Mouse (Mus musculus): Measurements from ENCODE around the gene Lhx5.

Gene Lhx5

GRCm38 (mm10) chr5:120464321-120464720 lies 32.8 kb downstream of the Lhx5 start:
- peak in 1 of 2 experiments; percentile 59 for DNase-seq (ENCODE audit: low spot score in 2 of 2)

GRCm38 (mm10) chr5:120465062-120465461 lies 33.6 kb downstream of the Lhx5 start:
- DNase-seq (ENCODE audit: low spot score in 2 of 2) = peak in 1 of 2 experiments; percentile 62

- DNase-seq (ENCODE audit: low spot score in 2 of 2) = no peak
Measured at GRCm38 (mm10) chr5:120465860-120466259, 34.4 kb downstream of the Lhx5 start.

- DNase-seq (ENCODE audit: low spot score in 2 of 2) = no peak
Measured at GRCm38 (mm10) chr5:120467026-120467425, 35.5 kb downstream of the Lhx5 start.

GRCm38 (mm10) chr5:120468336-120468735 lies 36.8 kb downstream of the Lhx5 start:
- DNase-seq (ENCODE audit: low spot score in 2 of 2) = no peak

GRCm38 (mm10) chr5:120468830-120469229 lies 37.3 kb downstream of the Lhx5 start:
- DNase-seq (ENCODE audit: low spot score in 2 of 2) = no peak

- no peak for DNase-seq (ENCODE audit: low spot score in 2 of 2)
Measured at GRCm38 (mm10) chr5:120471538-120471937, 40.0 kb downstream of the Lhx5 start.

GRCm38 (mm10) chr5:120472770-120473169 lies 41.3 kb downstream of the Lhx5 start, which contains the start of gene Sdsl:
Gene Sdsl (minus strand): TSS chr5:120472810.
- DNase-seq (ENCODE audit: low spot score in 2 of 2) = no peak

- DNase-seq (ENCODE audit: low spot score in 2 of 2) = no peak
Measured at GRCm38 (mm10) chr5:120473361-120473760, 41.9 kb downstream of the Lhx5 start.

- no peak for DNase-seq (ENCODE audit: low spot score in 2 of 2)
Measured at GRCm38 (mm10) chr5:120475861-120476260, 44.4 kb downstream of the Lhx5 start.

- no peak for DNase-seq (ENCODE audit: low spot score in 2 of 2)
Measured at GRCm38 (mm10) chr5:120476296-120476695, 44.8 kb downstream of the Lhx5 start, which contains the start of gene Sds. Gene Sds (plus strand): TSS chr5:120476526.

- no peak for DNase-seq (ENCODE audit: low spot score in 2 of 2)
Measured at GRCm38 (mm10) chr5:120477993-120478392, 46.5 kb downstream of the Lhx5 start.

- DNase-seq (ENCODE audit: low spot score in 2 of 2) = no peak
Measured at GRCm38 (mm10) chr5:120479538-120479937, 48.0 kb downstream of the Lhx5 start.

GRCm38 (mm10) chr5:120481205-120481604 lies 49.7 kb downstream of the Lhx5 start:
- no peak for DNase-seq (ENCODE audit: low spot score in 2 of 2)

- no peak for DNase-seq (ENCODE audit: low spot score in 2 of 2)
Measured at GRCm38 (mm10) chr5:120483399-120483798, 51.9 kb downstream of the Lhx5 start.

- no peak for DNase-seq (ENCODE audit: low spot score in 2 of 2)
Measured at GRCm38 (mm10) chr5:120487844-120488243, 56.3 kb downstream of the Lhx5 start.

GRCm38 (mm10) chr5:120490679-120491192 lies 59.2 kb downstream of the Lhx5 start:
- peak in 1 of 2 experiments; percentile 46 for DNase-seq (ENCODE audit: low spot score in 2 of 2)
